Mouse (Mus musculus) liver, postnatal 0 days (tissue): ENCODE results near the gene Twnk. TPM values are rescaled to one million over a fixed set of nuclear protein-coding genes. Genes with fewer than 3 reads are reported as not detected.

Source experiments
- ATAC-seq: fragments of 200-750 bp; cut with Nextera tagmentation; 2 replicates; pipeline ENCODE4 v1.8.0; 2017; ENCODE audit warnings: mild to moderate bottlenecking, moderate library complexity
- DNase-seq: peaks from one replicate; pipeline ENCODE4 v3.0.0-alpha.2; 2016
- H3K27ac ChIP-seq: fragments of 300-500 bp; sonication (generic); 2 replicates; pipeline ENCODE4 v1.5.1; 2014; ENCODE audit warnings: antibody characterized with exemption, moderate library complexity, mild to moderate bottlenecking, low read depth
- H3K27me3 ChIP-seq: fragments of 300-500 bp; sonication (generic); 2 replicates; pipeline ENCODE4 v1.6.1; 2014; ENCODE audit warnings: low read length, control low read depth, mixed read lengths; ENCODE audit not compliant: insufficient read depth
- H3K36me3 ChIP-seq: fragments of 300-500 bp; sonication (generic); replicated peaks from 2 replicates; pipeline ENCODE4 v1.6.1; 2014; ENCODE audit warnings: mild to moderate bottlenecking, control low read depth, low read length, moderate library complexity, mixed read lengths; ENCODE audit not compliant: insufficient read depth
- H3K4me1 ChIP-seq: fragments of 300-500 bp; sonication (generic); 2 replicates; pipeline ENCODE4 v1.6.1; 2014; ENCODE audit warnings: antibody characterized with exemption, mild to moderate bottlenecking, control low read depth; ENCODE audit not compliant: insufficient read depth
- H3K4me2 ChIP-seq: fragments of 300-500 bp; sonication (generic); 2 replicates; pipeline ENCODE4 v1.6.1; 2014; ENCODE audit warnings: low read depth, mild to moderate bottlenecking, low read length, moderate library complexity, mixed read lengths
- H3K4me3 ChIP-seq: fragments of 300-500 bp; sonication (generic); 2 replicates; pipeline ENCODE4 v1.5.1; 2014; ENCODE audit warnings: low read depth, low read length
- H3K9ac ChIP-seq: fragments of 300-500 bp; sonication (generic); replicated peaks from 2 replicates; pipeline ENCODE4 v1.6.1; 2014; ENCODE audit warnings: mild to moderate bottlenecking, moderate library complexity
- H3K9me3 ChIP-seq: fragments of 300-500 bp; sonication (generic); 2 replicates; pipeline ENCODE4 v1.6.1; 2016; ENCODE audit warnings: mild to moderate bottlenecking, control low read depth, low read length, mixed read lengths
- CTCF ChIP-seq: sonication (generic); IDR thresholded peaks from 2 replicates; pipeline ENCODE4 v1.5.1; 2016; ENCODE audit warnings: antibody characterized with exemption, low read depth
- EP300 ChIP-seq: IDR thresholded peaks from 2 replicates; pipeline ENCODE4 v1.6.1; 2016; ENCODE audit warnings: antibody characterized with exemption, low read depth, mild to moderate bottlenecking
- WGBS: fragments of 180-500 bp; shearing (Covaris S2); extraction: QIAGEN DNeasy Blood & Tissue Kit; methylation state at CpG from one replicate; pipeline ENCODE4 v1.1.7; 2014; ENCODE audit not compliant: insufficient replicate concordance; 5-methylcytosine and 5-hydroxymethylcytosine counted together
- polyA plus RNA-seq: library from polyadenylated mRNA; unstranded; fragments of >200 nt; fragmentation: Nextera tagmentation; extraction: Ambion mirVana; gene quantifications from 2 replicates; pipeline ENCODE4 v1.2.1, GENCODE M21; 2015

Gene Twnk
- polyA plus RNA-seq = 9.9 and 10.6 TPM in 2 replicates

DNA sequence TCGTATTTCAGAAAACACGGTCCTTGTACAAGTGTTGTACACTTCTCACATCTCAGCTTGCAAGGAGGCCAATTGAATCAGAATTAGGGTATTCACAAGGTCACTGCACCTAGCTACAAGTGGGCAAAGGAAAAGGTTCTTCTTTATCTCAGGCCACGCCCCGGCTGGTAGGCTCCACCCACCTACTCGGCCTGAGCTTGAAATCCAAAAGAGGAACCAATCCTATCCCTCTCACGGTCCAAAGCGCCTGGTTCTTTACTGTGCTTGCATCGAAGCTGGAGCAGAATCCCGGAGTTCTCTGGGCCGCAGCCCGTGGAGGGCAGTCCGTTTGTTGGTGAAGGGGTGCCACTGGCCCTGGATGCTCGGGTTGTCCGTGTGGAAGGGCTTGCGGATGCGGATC, at the start of gene Twnk:
Twnk (plus strand) TSS at position 220 of the 400 bp plus-strand sequence.
- peak; percentile 14; the same call in 1 of the 2 replicates for ATAC-seq
- H3K36me3 ChIP-seq = peaks cover 22% of the 10 kb centered on the region

DNA sequence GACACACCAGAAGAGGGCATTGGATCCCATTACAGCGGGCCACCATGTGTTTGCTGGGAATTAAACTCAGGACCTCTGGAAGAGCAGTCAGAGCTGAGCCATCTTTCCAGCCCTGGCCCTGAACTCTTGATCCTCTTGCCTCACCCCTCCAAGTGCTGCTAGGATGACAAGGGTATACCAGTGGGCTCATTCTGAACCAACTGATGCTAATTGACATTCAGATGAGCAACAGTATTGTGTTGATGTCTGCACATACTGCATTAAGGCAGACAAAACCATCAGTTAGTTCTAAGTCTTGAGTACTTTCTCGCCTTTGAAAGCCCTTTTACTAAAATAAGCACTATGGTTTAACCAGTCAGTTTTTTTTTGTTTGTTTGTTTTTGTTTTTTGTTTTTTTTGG, 45.8 kb upstream of the Twnk start:
- WGBS = 93% methylated on average over 2 of the region's 2 CpGs
- no peak overlapping the region for H3K4me3 ChIP-seq

More for the DNA sequence above, at the start of gene Twnk:
- Histone ChIP-seq H3K4me1 (peaks cover 20% of the 10 kb centered on the region), H3K9ac (peak within 1 kb of the TSS; percentile 92), H3K9me3 (no peaks in the 10 kb centered on the region), H3K27ac (peak within 1 kb of the TSS; percentile 87), H3K4me3 (peak within 1 kb of the TSS; percentile 95), H3K27me3 (no peaks in the 10 kb centered on the region), H3K4me2 (peak within 1 kb of the TSS; percentile 88)
- WGBS = 8% methylated on average over 16 of the region's 16 CpGs
- DNase-seq = peak; percentile 88
- no peak for TF ChIP-seq CTCF
- no peak for TF ChIP-seq EP300

DNA sequence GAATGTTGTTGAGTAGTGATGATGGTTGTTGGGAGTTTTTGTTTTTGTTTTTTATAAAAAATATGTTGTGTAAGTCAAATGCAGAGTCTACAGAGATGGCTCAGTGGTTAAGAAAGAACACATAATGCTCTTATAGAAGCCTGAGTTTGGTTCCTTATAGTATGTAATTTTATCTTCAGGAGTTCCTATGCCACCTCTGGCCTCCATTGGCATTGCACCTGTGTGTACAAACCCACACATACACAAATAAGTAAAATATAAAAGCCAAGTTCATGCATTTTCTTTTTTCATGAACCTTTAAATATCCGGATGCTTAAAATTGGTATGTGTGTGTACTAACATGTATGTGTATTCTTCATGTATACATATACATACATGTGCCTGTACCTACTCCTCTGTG, 39.5 kb upstream of the Twnk start:
- Histone ChIP-seq H3K27ac (no peak overlapping the region), H3K4me2 (no peak overlapping the region), H3K9ac (no peak overlapping the region), H3K27me3 (no peaks in the 10 kb centered on the region), H3K36me3 (peaks cover 70% of the 10 kb centered on the region), H3K9me3 (no peaks in the 10 kb centered on the region), H3K4me1 (no peaks in the 10 kb centered on the region), H3K4me3 (no peak overlapping the region)
- 87% methylated on average over 1 of the region's 1 CpGs for WGBS
- no peak for ATAC-seq
- no peak for TF ChIP-seq EP300
- TF ChIP-seq CTCF = no peak
- no peak for DNase-seq

More for the DNA sequence above, 45.8 kb upstream of the Twnk start:
- Histone ChIP-seq H3K36me3 (peaks cover 74% of the 10 kb centered on the region), H3K9ac (no peak overlapping the region), H3K9me3 (no peaks in the 10 kb centered on the region), H3K4me2 (no peak overlapping the region), H3K27me3 (no peaks in the 10 kb centered on the region), H3K27ac (no peak overlapping the region), H3K4me1 (no peaks in the 10 kb centered on the region)
- no peak for TF ChIP-seq EP300
- no peak for TF ChIP-seq CTCF
- DNase-seq (no peak), ATAC-seq (no peak)

DNA sequence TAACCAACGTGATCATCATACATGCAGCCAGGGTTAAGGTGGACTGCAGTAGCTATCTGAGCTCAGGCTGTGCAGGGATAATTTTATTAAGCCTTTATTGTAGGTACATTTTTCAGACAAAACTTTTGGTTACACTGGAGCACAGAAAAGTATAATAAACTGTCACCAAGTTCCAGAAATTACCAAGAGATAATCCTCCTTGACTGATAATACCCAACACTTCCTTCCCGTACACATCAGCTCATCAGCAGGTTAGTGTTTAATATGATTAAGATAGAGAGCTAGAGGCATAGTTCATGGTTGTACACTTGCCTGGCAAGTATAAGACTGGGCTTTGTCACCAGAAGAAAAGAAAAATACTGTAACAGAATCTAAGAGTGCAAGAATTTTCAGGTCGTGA, 37.1 kb upstream of the Twnk start:
- Histone ChIP-seq H3K27ac (no peak overlapping the region), H3K4me1 (no peaks in the 10 kb centered on the region), H3K9ac (no peak overlapping the region), H3K4me3 (no peak overlapping the region), H3K4me2 (no peak overlapping the region), H3K27me3 (no peaks in the 10 kb centered on the region), H3K36me3 (peaks cover 72% of the 10 kb centered on the region), H3K9me3 (no peaks in the 10 kb centered on the region)
- DNase-seq = no peak
- TF ChIP-seq EP300 (no peak), CTCF (no peak)
- WGBS = 75% methylated on average over 3 of the region's 3 CpGs
- ATAC-seq = no peak

DNA sequence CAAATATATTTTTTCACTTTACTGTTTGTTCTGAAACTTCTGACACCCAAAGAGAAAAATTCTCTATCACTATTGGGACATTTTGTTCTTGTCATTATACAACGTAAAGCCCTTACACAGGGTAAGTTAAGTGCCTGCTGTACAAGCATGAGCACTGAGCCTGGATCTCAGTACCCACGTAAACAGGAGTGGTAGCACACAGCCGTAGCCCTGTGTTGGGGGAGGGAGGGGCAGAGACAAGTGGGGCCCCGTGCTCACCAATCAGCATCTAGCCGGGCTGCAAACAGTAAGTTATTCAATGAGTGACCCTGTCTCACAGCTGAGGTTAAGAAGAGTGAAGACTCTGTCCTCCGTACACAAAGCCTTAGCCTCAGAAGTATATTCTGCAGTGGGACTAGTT, 28.8 kb upstream of the Twnk start:
- no peak for ATAC-seq
- WGBS = 74% methylated on average over 6 of the region's 6 CpGs

DNA sequence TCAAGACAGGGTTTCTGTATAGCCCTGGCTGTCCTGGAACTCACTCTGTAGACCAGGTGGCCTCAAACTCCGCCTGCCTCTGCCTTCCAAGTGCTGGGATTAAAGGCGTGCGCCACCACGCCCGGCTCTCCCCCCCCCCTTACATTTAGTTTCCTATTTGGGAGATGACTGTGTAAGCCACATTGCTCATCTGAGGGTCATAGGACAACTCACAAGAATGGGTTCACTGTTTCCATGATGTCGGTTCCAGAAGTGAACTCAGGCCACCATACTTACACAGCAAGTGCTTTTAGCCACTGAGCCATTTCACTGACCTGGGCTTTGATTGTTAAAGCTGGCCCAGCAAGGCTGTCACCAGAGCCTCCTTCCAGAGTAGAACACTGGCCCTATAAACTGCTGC, 28.3 kb upstream of the Twnk start:
- no peak overlapping the region for H3K4me3 ChIP-seq
- WGBS = 88% methylated on average over 6 of the region's 6 CpGs
- H3K9me3 ChIP-seq = no peaks in the 10 kb centered on the region
- H3K27me3 ChIP-seq = no peaks in the 10 kb centered on the region
- no peak overlapping the region for H3K4me2 ChIP-seq
- no peak for TF ChIP-seq EP300
- TF ChIP-seq CTCF = no peak
- DNase-seq (no peak), ATAC-seq (no peak)
- peaks cover 86% of the 10 kb centered on the region for H3K36me3 ChIP-seq
- no peak overlapping the region for H3K27ac ChIP-seq
- no peak overlapping the region for H3K9ac ChIP-seq
- H3K4me1 ChIP-seq = no peaks in the 10 kb centered on the region

More for the DNA sequence above, 28.8 kb upstream of the Twnk start:
- Histone ChIP-seq H3K27me3 (no peaks in the 10 kb centered on the region), H3K4me3 (no peak overlapping the region), H3K9me3 (no peaks in the 10 kb centered on the region), H3K27ac (no peak overlapping the region), H3K9ac (no peak overlapping the region), H3K36me3 (peaks cover 87% of the 10 kb centered on the region), H3K4me2 (no peak overlapping the region), H3K4me1 (no peaks in the 10 kb centered on the region)
- TF ChIP-seq EP300 = no peak
- no peak for TF ChIP-seq CTCF
- DNase-seq = no peak

DNA sequence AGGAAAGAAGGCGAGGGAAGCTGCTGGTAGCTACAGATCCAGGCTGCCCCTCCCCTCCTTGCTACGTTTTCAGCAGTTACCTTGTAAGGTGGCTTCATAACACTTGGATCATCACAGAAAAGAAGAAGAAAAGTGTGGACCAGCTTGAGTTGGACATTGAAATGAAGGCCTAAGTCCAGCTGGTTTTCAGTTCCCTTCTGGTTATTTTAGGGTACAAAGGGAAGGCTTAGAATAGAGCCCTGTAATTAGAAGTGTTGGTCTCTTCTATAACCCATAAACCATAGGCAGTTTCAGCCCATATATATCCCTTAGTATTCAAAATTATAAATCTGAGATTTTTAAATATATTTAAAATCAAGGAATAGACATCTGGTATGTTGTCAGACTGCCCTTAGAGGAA, 24.7 kb upstream of the Twnk start:
- no peak overlapping the region for H3K4me3 ChIP-seq
- peaks cover 10% of the 10 kb centered on the region for H3K4me1 ChIP-seq
- H3K36me3 ChIP-seq = peaks cover 50% of the 10 kb centered on the region
- WGBS = 83% methylated on average over 2 of the region's 2 CpGs
- ATAC-seq (no peak), DNase-seq (no peak)
- H3K4me2 ChIP-seq = no peak overlapping the region
- H3K9ac ChIP-seq = no peak overlapping the region
- H3K27me3 ChIP-seq = no peaks in the 10 kb centered on the region
- no peak overlapping the region for H3K27ac ChIP-seq
- no peak for TF ChIP-seq EP300
- no peak for TF ChIP-seq CTCF
- no peaks in the 10 kb centered on the region for H3K9me3 ChIP-seq
